Mouse (Mus musculus): Measurements from ENCODE around the gene Blcap. TPM values are rescaled to one million over a fixed set of nuclear protein-coding genes. Genes with fewer than 3 reads are reported as not detected.

Blcap gene
- polyA plus RNA-seq, 1 experiment from 2014 or later: 51.9 TPM

GRCm38 (mm10) chr2:157556074-157556698 lies 14.9 kb downstream of the Blcap start:
- H3K36me3 ChIP-seq (ENCODE audit: control insufficient read depth, insufficient read depth, low read length): peaks cover 30% of the 10 kb centered on the region
- H3K9ac ChIP-seq (ENCODE audit: low read length): no peak overlapping the region
- H3K27ac ChIP-seq (ENCODE audit: low read depth): peak overlapping the region; percentile 47; the same call in 1 of the 2 replicates
- H3K27me3 ChIP-seq (replicated peaks; ENCODE audit: control insufficient read depth, insufficient read depth, low read length): no peaks in the 10 kb centered on the region
- H3K4me3 ChIP-seq (ENCODE audit: low read depth, low read length): no peak overlapping the region
- ATAC-seq (replicated peaks; ENCODE audit: low FRiP score, low TSS enrichment, low read depth): no peak
- 41% methylated on average over 5 of the region's 5 CpGs for WGBS
- H3K4me1 ChIP-seq (replicated peaks; ENCODE audit: control insufficient read depth, insufficient read depth, low read length): peaks cover 6% of the 10 kb centered on the region
- H3K4me2 ChIP-seq (ENCODE audit: low read length): no peak overlapping the region
- DNase-seq (ENCODE audit: low spot score): no peak
- H3K9me3 ChIP-seq (ENCODE audit: control insufficient read depth, low read length): peaks cover 30% of the 10 kb centered on the region

GRCm38 (mm10) chr2:157552158-157552886 lies 18.8 kb downstream of the Blcap start:
- no peak overlapping the region for H3K4me2 ChIP-seq (ENCODE audit: low read length)
- no peak for DNase-seq (ENCODE audit: low spot score)
- no peaks in the 10 kb centered on the region for H3K27me3 ChIP-seq (replicated peaks; ENCODE audit: control insufficient read depth, insufficient read depth, low read length)
- H3K4me1 ChIP-seq (replicated peaks; ENCODE audit: control insufficient read depth, insufficient read depth, low read length): peaks cover 6% of the 10 kb centered on the region
- H3K27ac ChIP-seq (ENCODE audit: low read depth): no peak overlapping the region
- 0 out of 2 replicates have a peak, but pooled peaks cover 3% of the 10 kb centered on the region for H3K9me3 ChIP-seq (ENCODE audit: control insufficient read depth, low read length)
- 69% methylated on average over 10 of the region's 10 CpGs for WGBS
- peaks cover 29% of the 10 kb centered on the region for H3K36me3 ChIP-seq (ENCODE audit: control insufficient read depth, insufficient read depth, low read length)
- ATAC-seq (replicated peaks; ENCODE audit: low FRiP score, low TSS enrichment, low read depth): no peak
- no peak overlapping the region for H3K4me3 ChIP-seq (ENCODE audit: low read depth, low read length)
- no peak overlapping the region for H3K9ac ChIP-seq (ENCODE audit: low read length)

GRCm38 (mm10) chr2:157550292-157550691 lies 20.8 kb downstream of the Blcap start:
- ATAC-seq (replicated peaks; ENCODE audit: low FRiP score, low TSS enrichment, low read depth) (no peak), DNase-seq (ENCODE audit: low spot score) (no peak)
- Histone ChIP-seq H3K9me3 (ENCODE audit: control insufficient read depth, low read length) (no peaks in the 10 kb centered on the region), H3K4me1 (replicated peaks; ENCODE audit: control insufficient read depth, insufficient read depth, low read length) (0 out of 2 replicates have a peak, but pooled peaks cover 4% of the 10 kb centered on the region), H3K4me3 (ENCODE audit: low read depth, low read length) (no peak overlapping the region), H3K4me2 (ENCODE audit: low read length) (no peak overlapping the region), H3K36me3 (ENCODE audit: control insufficient read depth, insufficient read depth, low read length) (peaks cover 24% of the 10 kb centered on the region), H3K27me3 (replicated peaks; ENCODE audit: control insufficient read depth, insufficient read depth, low read length) (no peaks in the 10 kb centered on the region), H3K27ac (ENCODE audit: low read depth) (no peak overlapping the region), H3K9ac (ENCODE audit: low read length) (no peak overlapping the region)
- WGBS: 63% methylated on average over 4 of the region's 4 CpGs

- no peak overlapping the region for H3K27ac ChIP-seq (ENCODE audit: low read depth)
- ATAC-seq (replicated peaks; ENCODE audit: low FRiP score, low TSS enrichment, low read depth) (no peak), DNase-seq (ENCODE audit: low spot score) (no peak)
- H3K27me3 ChIP-seq (replicated peaks; ENCODE audit: control insufficient read depth, insufficient read depth, low read length): no peaks in the 10 kb centered on the region
- no peak overlapping the region for H3K4me3 ChIP-seq (ENCODE audit: low read depth, low read length)
- H3K4me2 ChIP-seq (ENCODE audit: low read length): no peak overlapping the region
- H3K36me3 ChIP-seq (ENCODE audit: control insufficient read depth, insufficient read depth, low read length): peaks cover 39% of the 10 kb centered on the region
- H3K9me3 ChIP-seq (ENCODE audit: control insufficient read depth, low read length): no peaks in the 10 kb centered on the region
- H3K9ac ChIP-seq (ENCODE audit: low read length): no peak overlapping the region
- H3K4me1 ChIP-seq (replicated peaks; ENCODE audit: control insufficient read depth, insufficient read depth, low read length): no peaks in the 10 kb centered on the region; the same call in 1 of the 2 replicates
Observed at GRCm38 (mm10) chr2:157546686-157547085, 24.4 kb downstream of the Blcap start.

DNA sequence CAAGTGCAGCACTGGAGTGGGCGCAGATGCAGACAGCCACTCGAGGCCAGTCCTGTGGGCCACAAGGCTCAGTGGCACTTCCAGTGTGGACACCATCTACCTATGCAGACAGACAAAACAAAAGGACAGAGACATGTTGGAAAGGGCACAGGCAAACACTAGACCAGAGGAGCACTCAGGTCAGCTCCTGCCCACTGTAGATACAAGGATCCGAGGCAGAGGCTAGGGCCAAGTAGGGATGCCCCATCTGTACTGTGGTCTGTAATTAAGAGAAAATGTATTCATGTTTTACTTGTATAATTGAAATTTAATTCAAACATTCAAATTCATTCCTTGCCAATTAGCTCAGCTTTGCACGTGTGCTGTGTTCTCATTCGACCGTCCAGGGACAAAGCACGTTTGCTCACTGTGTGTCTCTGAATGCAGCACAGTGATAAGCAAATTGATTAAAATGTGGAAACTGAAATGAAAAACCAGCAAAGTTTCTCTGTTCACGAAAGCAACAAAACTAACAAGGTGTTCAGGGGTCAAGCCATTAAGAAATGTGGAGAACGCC lies 26.7 kb downstream of the Blcap start:
- no peaks in the 10 kb centered on the region for H3K9me3 ChIP-seq (ENCODE audit: control insufficient read depth, low read length)
- peaks cover 4% of the 10 kb centered on the region for H3K4me1 ChIP-seq (replicated peaks; ENCODE audit: control insufficient read depth, insufficient read depth, low read length)
- peaks cover 38% of the 10 kb centered on the region for H3K36me3 ChIP-seq (ENCODE audit: control insufficient read depth, insufficient read depth, low read length)
- DNase-seq (ENCODE audit: low spot score) (no peak), ATAC-seq (replicated peaks; ENCODE audit: low FRiP score, low TSS enrichment, low read depth) (no peak)
- WGBS: 83% methylated on average over 9 of the region's 9 CpGs
- no peak overlapping the region for H3K4me3 ChIP-seq (ENCODE audit: low read depth, low read length)
- H3K27ac ChIP-seq (ENCODE audit: low read depth): no peak overlapping the region
- H3K9ac ChIP-seq (ENCODE audit: low read length): no peak overlapping the region
- H3K4me2 ChIP-seq (ENCODE audit: low read length): no peak overlapping the region
- H3K27me3 ChIP-seq (replicated peaks; ENCODE audit: control insufficient read depth, insufficient read depth, low read length): no peaks in the 10 kb centered on the region

GRCm38 (mm10) chr2:157542415-157542814 lies 28.7 kb downstream of the Blcap start:
- peaks cover 4% of the 10 kb centered on the region for H3K4me1 ChIP-seq (replicated peaks; ENCODE audit: control insufficient read depth, insufficient read depth, low read length)
- no peaks in the 10 kb centered on the region for H3K9me3 ChIP-seq (ENCODE audit: control insufficient read depth, low read length)
- no peak overlapping the region for H3K27ac ChIP-seq (ENCODE audit: low read depth)
- H3K9ac ChIP-seq (ENCODE audit: low read length): no peak overlapping the region
- no peaks in the 10 kb centered on the region for H3K27me3 ChIP-seq (replicated peaks; ENCODE audit: control insufficient read depth, insufficient read depth, low read length)
- ATAC-seq (replicated peaks; ENCODE audit: low FRiP score, low TSS enrichment, low read depth) (no peak), DNase-seq (ENCODE audit: low spot score) (no peak)
- H3K4me3 ChIP-seq (ENCODE audit: low read depth, low read length): no peak overlapping the region
- H3K36me3 ChIP-seq (ENCODE audit: control insufficient read depth, insufficient read depth, low read length): peaks cover 25% of the 10 kb centered on the region; the same call in 1 of the 2 replicates
- 53% methylated on average over 4 of the region's 4 CpGs for WGBS
- no peak overlapping the region for H3K4me2 ChIP-seq (ENCODE audit: low read length)

DNA sequence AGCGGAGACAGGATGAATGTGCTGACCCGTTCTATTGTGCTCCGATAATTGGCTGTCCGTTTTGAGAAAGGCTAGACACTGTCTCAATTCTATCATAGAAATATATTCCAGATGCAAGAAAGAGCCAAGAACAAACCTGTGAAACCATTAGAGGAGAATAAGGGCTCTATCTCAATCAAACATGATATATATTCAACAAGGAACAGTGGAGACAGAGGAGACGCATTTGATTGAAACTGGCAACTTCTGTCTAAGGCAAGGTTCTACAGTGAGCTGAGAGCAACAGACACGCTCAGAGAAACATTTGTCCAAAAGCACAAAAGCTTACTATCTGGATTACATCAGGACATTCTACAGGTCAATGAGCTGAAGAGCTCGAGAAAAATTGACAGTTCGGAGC lies 29.4 kb downstream of the Blcap start:
- Histone ChIP-seq H3K9ac (ENCODE audit: low read length) (no peak overlapping the region), H3K4me1 (replicated peaks; ENCODE audit: control insufficient read depth, insufficient read depth, low read length) (peaks cover 4% of the 10 kb centered on the region), H3K36me3 (ENCODE audit: control insufficient read depth, insufficient read depth, low read length) (peaks cover 25% of the 10 kb centered on the region; the same call in 1 of the 2 replicates), H3K4me2 (ENCODE audit: low read length) (no peak overlapping the region), H3K27me3 (replicated peaks; ENCODE audit: control insufficient read depth, insufficient read depth, low read length) (no peaks in the 10 kb centered on the region), H3K9me3 (ENCODE audit: control insufficient read depth, low read length) (no peaks in the 10 kb centered on the region), H3K4me3 (ENCODE audit: low read depth, low read length) (no peak overlapping the region), H3K27ac (ENCODE audit: low read depth) (no peak overlapping the region)
- no peak for DNase-seq (ENCODE audit: low spot score)
- no peak for ATAC-seq (replicated peaks; ENCODE audit: low FRiP score, low TSS enrichment, low read depth)
- WGBS: 62% methylated on average over 8 of the region's 8 CpGs

- ATAC-seq (replicated peaks; ENCODE audit: low FRiP score, low TSS enrichment, low read depth): no peak
- H3K27ac ChIP-seq (ENCODE audit: low read depth): no peak overlapping the region; the same call in 1 of the 2 replicates
- no peak overlapping the region for H3K9ac ChIP-seq (ENCODE audit: low read length)
- no peak overlapping the region for H3K4me3 ChIP-seq (ENCODE audit: low read depth, low read length)
- H3K4me2 ChIP-seq (ENCODE audit: low read length): no peak overlapping the region
- no peaks in the 10 kb centered on the region for H3K9me3 ChIP-seq (ENCODE audit: control insufficient read depth, low read length)
- 62% methylated on average over 9 of the region's 9 CpGs for WGBS
- H3K27me3 ChIP-seq (replicated peaks; ENCODE audit: control insufficient read depth, insufficient read depth, low read length): no peaks in the 10 kb centered on the region
- peaks cover 4% of the 10 kb centered on the region for H3K4me1 ChIP-seq (replicated peaks; ENCODE audit: control insufficient read depth, insufficient read depth, low read length)
- no peak for DNase-seq (ENCODE audit: low spot score)
- peaks cover 21% of the 10 kb centered on the region; the same call in 1 of the 2 replicates for H3K36me3 ChIP-seq (ENCODE audit: control insufficient read depth, insufficient read depth, low read length)
Observed at GRCm38 (mm10) chr2:157540953-157541569, 30.0 kb downstream of the Blcap start.

All from intestine, embryonic 14.5 days (tissue).